Mouse (Mus musculus) embryonic facial prominence, embryonic 14.5 days (tissue): ENCODE data around the gene Guca1b. TPM values are rescaled to one million over a fixed set of nuclear protein-coding genes. Genes with fewer than 3 reads are reported as not detected.

ENCODE experiments used
- ATAC-seq: fragments of 200-750 bp; cut with Nextera tagmentation; 2 replicates; pipeline ENCODE4 v1.8.0; 2017; ENCODE audit warnings: low read depth, moderate number of reproducible peaks, moderate TSS enrichment
- DNase-seq: peaks from one replicate; pipeline ENCODE4 v3.0.0-alpha.2; 2015; ENCODE audit warnings: low spot score
- H3K27ac ChIP-seq: fragments of 300-500 bp; sonication (generic); replicated peaks from 2 replicates; pipeline ENCODE4 v1.5.1; 2014; ENCODE audit warnings: low read depth, mild to moderate bottlenecking, low read length, moderate library complexity
- H3K27me3 ChIP-seq: fragments of 300-500 bp; sonication (generic); replicated peaks from 2 replicates; pipeline ENCODE4 v1.6.1; 2014; ENCODE audit warnings: low read length; ENCODE audit not compliant: control insufficient read depth, insufficient read depth
- H3K36me3 ChIP-seq: fragments of 300-500 bp; sonication (generic); 2 replicates; pipeline ENCODE4 v1.6.1; 2014; ENCODE audit warnings: low read length, mixed read lengths; ENCODE audit not compliant: control insufficient read depth, insufficient read depth
- H3K4me1 ChIP-seq: fragments of 300-500 bp; sonication (generic); 2 replicates; pipeline ENCODE4 v1.6.1; 2014; ENCODE audit warnings: antibody characterized with exemption, low read length; ENCODE audit not compliant: control insufficient read depth, insufficient read depth
- H3K4me2 ChIP-seq: fragments of 300-500 bp; sonication (generic); 2 replicates; pipeline ENCODE4 v1.6.1; 2014; ENCODE audit warnings: low read depth, mild to moderate bottlenecking, low read length, moderate library complexity, mixed read lengths
- H3K4me3 ChIP-seq: fragments of 300-500 bp; sonication (generic); 2 replicates; pipeline ENCODE4 v1.5.1; 2014; ENCODE audit warnings: low read depth, mild to moderate bottlenecking, low read length
- H3K9ac ChIP-seq: fragments of 300-500 bp; sonication (generic); 2 replicates; pipeline ENCODE4 v1.6.1; 2014; ENCODE audit warnings: low read depth, mild to moderate bottlenecking, low read length, moderate library complexity, mixed read lengths
- H3K9me3 ChIP-seq: fragments of 300-500 bp; sonication (generic); 2 replicates; pipeline ENCODE4 v1.6.1; 2016; ENCODE audit warnings: low read length; ENCODE audit not compliant: control insufficient read depth
- WGBS: fragments of 180-500 bp; shearing (Covaris S2); extraction: QIAGEN DNeasy Blood & Tissue Kit; methylation state at CpG from one replicate; pipeline ENCODE4 v1.1.7; 2014; 5-methylcytosine and 5-hydroxymethylcytosine counted together
- polyA plus RNA-seq: library from polyadenylated mRNA; unstranded; fragments of >200 nt; fragmentation: Nextera tagmentation; extraction: Ambion mirVana; gene quantifications from 2 replicates; pipeline ENCODE4 v1.2.1, GENCODE M21; 2014

Gene Guca1b
- 0.37 and 0.50 TPM in 2 replicates for polyA plus RNA-seq

GRCm38 (mm10) chr17:47385145-47385544, at the start of gene Guca1b:
Guca1b (plus strand) TSS chr17:47385393.
- no peak within 1 kb of the TSS for H3K27ac ChIP-seq
- 0 out of 2 replicates have a peak, but pooled peaks cover 3% of the 10 kb centered on the region for H3K9me3 ChIP-seq
- no peak within 1 kb of the TSS for H3K4me3 ChIP-seq
- H3K9ac ChIP-seq, result no peak within 1 kb of the TSS
- no peak for ATAC-seq
- WGBS, result 42% methylated on average over 10 of the region's 10 CpGs
- peaks cover 6% of the 10 kb centered on the region; the same call in 1 of the 2 replicates for H3K36me3 ChIP-seq
- H3K4me2 ChIP-seq, result no peak within 1 kb of the TSS
- H3K4me1 ChIP-seq, result no peaks in the 10 kb centered on the region
- no peak for DNase-seq
- no peaks in the 10 kb centered on the region for H3K27me3 ChIP-seq

- 85% methylated on average over 2 of the region's 2 CpGs for WGBS
- Histone ChIP-seq H3K9me3 (peaks cover 14% of the 10 kb centered on the region), H3K9ac (no peak overlapping the region), H3K27me3 (no peaks in the 10 kb centered on the region), H3K4me3 (no peak overlapping the region), H3K36me3 (peaks cover 97% of the 10 kb centered on the region), H3K4me2 (no peak overlapping the region), H3K27ac (no peak overlapping the region), H3K4me1 (no peaks in the 10 kb centered on the region)
- ATAC-seq, result no peak
- DNase-seq, result no peak
Observed at GRCm38 (mm10) chr17:47343121-47343520, 42.1 kb upstream of the Guca1b start.

GRCm38 (mm10) chr17:47349721-47350319, 35.4 kb upstream of the Guca1b start:
- Histone ChIP-seq H3K4me1 (no peaks in the 10 kb centered on the region), H3K9me3 (peaks cover 43% of the 10 kb centered on the region), H3K4me3 (no peak overlapping the region), H3K27ac (no peak overlapping the region), H3K9ac (no peak overlapping the region), H3K27me3 (no peaks in the 10 kb centered on the region), H3K36me3 (peaks cover 100% of the 10 kb centered on the region), H3K4me2 (no peak overlapping the region)
- no peak for DNase-seq
- no peak for ATAC-seq
- 90% methylated on average over 3 of the region's 3 CpGs for WGBS

- H3K4me1 ChIP-seq, result no peaks in the 10 kb centered on the region
- DNase-seq (peak; percentile 36), ATAC-seq (no peak)
- no peak overlapping the region for H3K4me3 ChIP-seq
- H3K9ac ChIP-seq, result no peak overlapping the region
- H3K27ac ChIP-seq, result no peak overlapping the region
- WGBS, result 44% methylated on average over 6 of the region's 6 CpGs
- no peaks in the 10 kb centered on the region for H3K27me3 ChIP-seq
- H3K9me3 ChIP-seq, result 0 out of 2 replicates have a peak, but pooled peaks cover 2% of the 10 kb centered on the region
- H3K36me3 ChIP-seq, result peaks cover 59% of the 10 kb centered on the region
- no peak overlapping the region for H3K4me2 ChIP-seq
Observed at GRCm38 (mm10) chr17:47359964-47360363, 25.2 kb upstream of the Guca1b start.

- Histone ChIP-seq H3K27ac (no peak overlapping the region), H3K4me2 (no peak overlapping the region), H3K36me3 (peaks cover 45% of the 10 kb centered on the region), H3K4me3 (no peak overlapping the region), H3K9me3 (no peaks in the 10 kb centered on the region), H3K4me1 (no peaks in the 10 kb centered on the region), H3K27me3 (no peaks in the 10 kb centered on the region), H3K9ac (no peak overlapping the region)
- DNase-seq, result no peak
- 80% methylated on average over 11 of the region's 11 CpGs for WGBS
- ATAC-seq, result no peak
Observed at GRCm38 (mm10) chr17:47361343-47361742, 23.9 kb upstream of the Guca1b start.

GRCm38 (mm10) chr17:47368401-47369086, 16.6 kb upstream of the Guca1b start, which contains the start of gene Mrps10:
Mrps10 (plus strand) TSS chr17:47368887.
- Histone ChIP-seq H3K36me3 (peaks cover 16% of the 10 kb centered on the region), H3K4me1 (no peaks in the 10 kb centered on the region), H3K4me3 (peak within 1 kb of the TSS; percentile 90), H3K27ac (peak within 1 kb of the TSS; percentile 63), H3K4me2 (peak within 1 kb of the TSS; percentile 71), H3K9ac (peak within 1 kb of the TSS; percentile 72), H3K9me3 (no peaks in the 10 kb centered on the region), H3K27me3 (no peaks in the 10 kb centered on the region)
- peak; percentile 93 for ATAC-seq
- peak; percentile 96 for DNase-seq
- 5% methylated on average over 35 of the region's 35 CpGs for WGBS

GRCm38 (mm10) chr17:47369087-47369443, 16.1 kb upstream of the Guca1b start:
- no peak for DNase-seq
- Histone ChIP-seq H3K4me3 (peak overlapping the region; percentile 90), H3K4me1 (no peaks in the 10 kb centered on the region), H3K9ac (peak overlapping the region; percentile 72), H3K4me2 (peak overlapping the region; percentile 71), H3K27ac (peak overlapping the region; percentile 63), H3K36me3 (peaks cover 21% of the 10 kb centered on the region), H3K27me3 (no peaks in the 10 kb centered on the region), H3K9me3 (no peaks in the 10 kb centered on the region)
- 1% methylated on average over 20 of the region's 20 CpGs for WGBS
- ATAC-seq, result peak; percentile 56

- peak; percentile 74; the same call in 1 of the 2 replicates for ATAC-seq
Observed at GRCm38 (mm10) chr17:47371451-47371850, 13.7 kb upstream of the Guca1b start.

More at GRCm38 (mm10) chr17:47371451-47371850, 13.7 kb upstream of the Guca1b start:
- no peaks in the 10 kb centered on the region for H3K9me3 ChIP-seq
- H3K36me3 ChIP-seq, result peaks cover 44% of the 10 kb centered on the region
- H3K27me3 ChIP-seq, result no peaks in the 10 kb centered on the region
- 11% methylated on average over 4 of the region's 4 CpGs for WGBS
- H3K4me3 ChIP-seq, result no peak overlapping the region
- H3K27ac ChIP-seq, result no peak overlapping the region
- H3K4me2 ChIP-seq, result no peak overlapping the region
- H3K9ac ChIP-seq, result no peak overlapping the region
- DNase-seq, result peak; percentile 77
- H3K4me1 ChIP-seq, result no peaks in the 10 kb centered on the region
